Mouse (Mus musculus) liver, adult 2 months (tissue): ENCODE results near the gene Dnm3. TPM values are rescaled to one million over a fixed set of nuclear protein-coding genes. Genes with fewer than 3 reads are reported as not detected.

ENCODE experiments used
- DNase-seq: peaks from one replicate; pipeline ENCODE4 v3.0.0-alpha.2; 2011; ENCODE audit warnings: low read depth, low spot score; ENCODE audit errors: extremely low read depth
- H3K27ac ChIP-seq: fragments of 200-500 bp; replicated peaks from 2 replicates; pipeline ENCODE4 v1.5.1; 2012; ENCODE audit warnings: low read depth, mild to moderate bottlenecking, control low read depth, inconsistent platforms, low read length; ENCODE audit not compliant: insufficient read depth
- H3K27me3 ChIP-seq: fragments of 200-500 bp; 2 replicates; pipeline ENCODE4 v1.6.1; 2012; ENCODE audit warnings: mild to moderate bottlenecking, moderate library complexity, low read length, inconsistent platforms; ENCODE audit not compliant: control insufficient read depth, insufficient read depth
- H3K36me3 ChIP-seq: fragments of 200-500 bp; 2 replicates; pipeline ENCODE4 v1.6.1; 2012; ENCODE audit warnings: low read length, inconsistent platforms; ENCODE audit not compliant: control insufficient read depth, insufficient read depth
- H3K4me1 ChIP-seq: fragments of 200-500 bp; 2 replicates; pipeline ENCODE4 v1.6.1; 2011; ENCODE audit warnings: low read length; ENCODE audit not compliant: control insufficient read depth, insufficient read depth
- H3K4me3 ChIP-seq: fragments of 200-500 bp; 2 replicates; pipeline ENCODE4 v1.5.1; 2011; ENCODE audit warnings: low read depth, mild to moderate bottlenecking, control low read depth, low read length, moderate library complexity; ENCODE audit not compliant: insufficient read depth
- H3K79me2 ChIP-seq: fragments of 200-500 bp; 2 replicates; pipeline ENCODE4 v1.6.1; 2012; ENCODE audit warnings: inconsistent platforms, mild to moderate bottlenecking, low read length, moderate library complexity; ENCODE audit not compliant: control insufficient read depth, insufficient read depth
- H3K9ac ChIP-seq: fragments of 200-500 bp; 2 replicates; pipeline ENCODE4 v1.6.1; 2012; ENCODE audit warnings: low read depth, mild to moderate bottlenecking, control low read depth, inconsistent platforms, low read length
- CTCF ChIP-seq: fragments of 200-500 bp; IDR thresholded peaks from 2 replicates; pipeline ENCODE4 v1.5.1; 2011; ENCODE audit warnings: low read depth, low read length, control low read depth
- POLR2A ChIP-seq: fragments of 200-500 bp; IDR thresholded peaks from 2 replicates; pipeline ENCODE4 v1.6.1; 2011; ENCODE audit warnings: low read length, control low read depth; ENCODE audit not compliant: insufficient read depth; ENCODE audit errors: extremely low read depth
- WGBS: fragments of 180-500 bp; shearing (Covaris S2); methylation state at CpG from one replicate; pipeline ENCODE4 v1.1.7; 2018; 5-methylcytosine and 5-hydroxymethylcytosine counted together
- polyA plus RNA-seq: library from polyadenylated mRNA; depleted of rRNA; stranded (reverse); fragments of >200 nt; gene quantifications from 2 replicates; pipeline ENCODE4 v1.2.3, GENCODE M21; 2012
- total RNA-seq: library from RNA; depleted of rRNA; stranded (reverse); fragments of >200 nt; gene quantifications from 2 replicates; pipeline ENCODE4 v1.2.3, GENCODE M21; 2014

Gene Dnm3
- total and polyA plus RNA-seq, 2 experiments: 0.46 to 0.60 TPM

DNA sequence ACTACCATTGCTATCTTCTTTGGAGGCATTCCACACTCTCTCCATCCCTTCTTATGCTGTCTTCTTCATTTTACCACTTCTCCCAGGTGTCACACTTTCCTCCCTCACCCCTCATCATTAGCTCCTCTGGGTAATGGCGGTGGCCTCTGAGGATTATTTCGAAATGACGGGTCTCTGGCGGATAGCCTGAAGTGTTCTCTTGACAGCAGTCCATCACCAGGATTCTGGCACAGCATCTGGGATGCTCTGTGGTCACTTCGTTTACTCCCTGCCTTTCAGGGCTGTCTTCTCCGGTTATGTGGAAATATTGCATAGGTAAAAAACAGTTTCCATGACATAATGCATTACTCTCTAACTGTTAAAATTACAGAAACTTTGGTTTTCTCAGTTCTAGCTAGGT lies 55.0 kb downstream of the Dnm3 start:
- H3K4me1 ChIP-seq: no peaks in the 10 kb centered on the region
- H3K79me2 ChIP-seq: no peaks in the 10 kb centered on the region
- H3K36me3 ChIP-seq: no peaks in the 10 kb centered on the region
- 70% methylated on average over 6 of the region's 6 CpGs for WGBS
- no peak overlapping the region for H3K9ac ChIP-seq
- no peak overlapping the region for H3K4me3 ChIP-seq
- H3K27ac ChIP-seq: no peak overlapping the region
- DNase-seq: no peak
- H3K27me3 ChIP-seq: no peaks in the 10 kb centered on the region
- TF ChIP-seq POLR2A: no peak

DNA sequence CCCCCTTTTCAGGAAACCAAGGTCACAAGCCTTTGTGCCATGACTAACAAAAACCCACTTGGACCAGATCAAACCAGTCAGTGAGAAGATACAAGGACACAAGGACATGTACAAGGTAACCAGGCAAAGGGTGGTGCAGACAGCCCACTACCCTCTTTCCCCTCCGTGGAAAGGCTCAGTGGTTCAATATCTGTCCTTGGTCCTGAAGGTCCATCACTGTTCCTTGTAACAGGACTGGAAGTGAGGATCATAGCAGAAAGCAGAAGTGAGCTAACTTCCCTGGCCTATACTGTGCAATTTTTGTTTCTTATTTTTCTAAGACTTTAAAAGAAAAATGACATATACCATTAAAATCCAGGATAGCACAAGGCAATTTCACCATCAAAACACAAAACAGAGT lies 64.0 kb downstream of the Dnm3 start:
- Histone ChIP-seq H3K27ac (no peak overlapping the region), H3K79me2 (no peaks in the 10 kb centered on the region), H3K4me1 (no peaks in the 10 kb centered on the region), H3K27me3 (no peaks in the 10 kb centered on the region), H3K36me3 (no peaks in the 10 kb centered on the region), H3K4me3 (no peak overlapping the region), H3K9ac (no peak overlapping the region)
- WGBS: 4% methylated on average over 1 of the region's 1 CpGs
- TF ChIP-seq CTCF (no peak), POLR2A (no peak)
- no peak for DNase-seq

DNA sequence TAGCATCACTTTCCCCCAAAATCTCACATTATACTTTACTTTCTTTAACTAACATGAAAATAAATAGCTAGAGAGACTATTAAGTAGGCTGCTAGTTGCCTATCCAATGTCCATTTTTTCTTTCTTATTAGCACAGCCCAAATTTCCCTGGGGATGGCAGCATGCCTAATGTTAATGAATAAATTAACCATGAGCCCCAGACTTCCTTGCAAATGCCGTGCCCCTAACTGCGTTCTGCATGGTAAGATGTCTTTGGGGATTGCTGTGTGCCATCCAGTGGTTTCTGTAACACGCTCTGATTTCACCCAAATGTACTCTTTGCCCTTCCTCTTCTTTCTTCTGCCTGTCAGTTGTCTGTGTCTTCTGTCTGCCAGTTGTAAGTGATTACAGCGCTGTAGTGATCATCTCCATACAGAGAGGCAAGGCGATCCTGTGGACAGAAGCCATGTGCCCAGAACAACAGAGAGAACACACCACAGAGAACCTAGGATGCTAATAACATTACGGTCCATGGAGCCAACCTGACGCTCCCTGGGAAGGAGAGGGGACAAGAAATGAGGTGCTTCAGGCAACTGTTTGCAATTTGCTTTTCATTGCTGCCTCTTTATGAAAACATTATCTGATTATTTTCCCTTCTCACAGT lies 64.9 kb downstream of the Dnm3 start:
- H3K4me1 ChIP-seq: no peaks in the 10 kb centered on the region
- no peak for DNase-seq
- H3K27me3 ChIP-seq: no peaks in the 10 kb centered on the region
- no peak overlapping the region for H3K9ac ChIP-seq
- 92% methylated on average over 7 of the region's 7 CpGs for WGBS
- H3K27ac ChIP-seq: no peak overlapping the region
- TF ChIP-seq CTCF: no peak
- no peak for TF ChIP-seq POLR2A
- H3K4me3 ChIP-seq: no peak overlapping the region
- H3K36me3 ChIP-seq: no peaks in the 10 kb centered on the region
- no peaks in the 10 kb centered on the region for H3K79me2 ChIP-seq

DNA sequence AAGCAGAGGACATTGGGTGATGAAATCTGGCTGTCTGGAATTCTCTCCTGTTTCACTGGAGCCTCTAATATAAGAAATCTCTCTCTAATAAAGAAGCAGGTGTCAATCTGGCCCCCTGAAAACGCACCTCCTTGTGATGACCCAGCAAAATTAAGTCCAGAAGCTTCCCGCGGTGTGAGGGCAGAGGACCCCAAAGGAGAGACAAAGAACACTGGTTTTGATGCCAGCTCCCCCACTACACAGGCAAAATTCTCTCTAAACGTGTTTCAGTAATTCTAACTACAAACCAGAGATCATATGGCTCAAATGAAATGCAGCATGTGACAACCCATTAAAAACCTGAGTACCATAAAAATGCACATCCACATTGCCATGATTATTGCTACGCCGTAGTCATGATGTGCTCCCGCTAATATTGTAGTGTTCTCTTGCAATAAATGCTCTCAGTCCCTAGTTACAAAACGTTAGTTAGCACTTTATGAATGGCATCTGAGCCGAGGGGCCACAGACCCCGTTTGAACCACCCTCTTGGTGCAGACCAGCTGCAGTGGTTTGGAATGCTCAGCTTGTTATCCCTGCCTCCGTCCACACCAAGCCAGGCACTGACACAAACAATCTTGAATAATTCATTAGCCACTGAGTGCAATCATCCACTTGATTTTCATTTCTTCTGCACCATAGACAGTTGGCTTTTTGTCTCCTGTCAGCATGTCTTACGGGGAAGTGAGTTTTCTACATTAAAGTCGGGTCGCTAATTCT lies 67.4 kb downstream of the Dnm3 start:
- Histone ChIP-seq H3K27ac (no peak overlapping the region), H3K36me3 (no peaks in the 10 kb centered on the region), H3K9ac (no peak overlapping the region), H3K27me3 (no peaks in the 10 kb centered on the region), H3K4me3 (no peak overlapping the region), H3K79me2 (no peaks in the 10 kb centered on the region), H3K4me1 (no peaks in the 10 kb centered on the region)
- TF ChIP-seq CTCF: no peak
- TF ChIP-seq POLR2A: no peak
- 90% methylated on average over 14 of the region's 14 CpGs for WGBS
- DNase-seq: no peak

DNA sequence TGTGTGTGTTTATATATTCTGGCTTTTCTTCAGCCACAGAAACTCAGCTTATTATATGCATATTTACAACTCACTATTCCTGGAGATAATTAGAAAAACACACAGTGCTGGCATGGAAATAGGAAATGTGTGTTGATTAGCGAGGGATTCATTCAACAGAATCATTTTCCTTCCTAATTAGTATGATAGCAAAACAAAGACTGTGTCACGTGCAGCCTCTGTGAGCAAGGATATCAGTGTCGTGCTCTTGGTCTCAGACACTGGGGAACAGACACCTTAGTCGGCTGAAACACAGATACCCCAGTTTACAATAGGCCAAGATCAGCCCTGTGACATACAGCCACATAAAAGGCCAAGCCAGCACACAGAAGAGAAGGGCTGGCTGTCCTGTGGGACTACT lies 83.3 kb downstream of the Dnm3 start:
- Histone ChIP-seq H3K27ac (no peak overlapping the region), H3K4me1 (no peaks in the 10 kb centered on the region), H3K36me3 (no peaks in the 10 kb centered on the region), H3K9ac (no peak overlapping the region), H3K27me3 (no peaks in the 10 kb centered on the region), H3K79me2 (no peaks in the 10 kb centered on the region), H3K4me3 (no peak overlapping the region)
- 74% methylated on average over 4 of the region's 4 CpGs for WGBS
- DNase-seq: no peak
- TF ChIP-seq CTCF (no peak), POLR2A (no peak)
